Mouse (Mus musculus): Measurements from ENCODE around the gene Tmem204. TPM values are rescaled to one million over a fixed set of nuclear protein-coding genes. Genes with fewer than 3 reads are reported as not detected.

Tmem204 gene
- polyA plus RNA-seq, 1 experiment from 2014 or later, result 9.4 TPM

DNA sequence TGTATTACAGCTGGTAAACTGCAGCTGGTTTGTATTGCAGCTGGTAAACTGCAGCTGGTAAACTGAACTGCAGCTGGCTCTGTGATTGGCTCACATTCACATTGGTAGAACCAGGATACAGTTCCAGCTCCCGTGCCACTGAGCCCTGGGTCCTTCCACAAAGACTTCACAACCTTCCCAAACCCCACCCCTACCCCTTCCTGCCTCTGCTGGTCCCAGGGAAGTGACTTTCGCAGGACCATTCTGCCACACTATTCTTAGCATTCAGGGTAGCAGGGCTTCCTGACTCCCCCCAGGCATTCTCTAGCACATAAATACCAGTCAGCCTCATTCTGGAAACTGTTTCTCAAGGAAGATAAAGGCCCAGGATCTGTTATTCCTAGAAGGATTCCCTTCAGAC is 14.7 kb downstream of the Tmem204 start:
- H3K27me3 ChIP-seq (ENCODE audit: insufficient read depth, low read length), result no peaks in the 10 kb centered on the region
- no peak overlapping the region for H3K4me3 ChIP-seq (ENCODE audit: low read depth, low read length)
- TF ChIP-seq EP300 (IDR thresholded peaks at IDR 0.05; ENCODE audit: low read depth) (no peak), CTCF (IDR thresholded peaks at IDR 0.05; ENCODE audit: low read depth) (no peak)
- no peaks in the 10 kb centered on the region; the same call in 1 of the 2 replicates for H3K36me3 ChIP-seq (replicated peaks; ENCODE audit: insufficient read depth, low read length)
- DNase-seq (no peak), ATAC-seq (0 out of 2 replicates have a peak, but pooled peaks have one; percentile 17)
- no peaks in the 10 kb centered on the region for H3K9me3 ChIP-seq (ENCODE audit: low read length)
- no peak overlapping the region for H3K9ac ChIP-seq (replicated peaks)
- H3K4me1 ChIP-seq (ENCODE audit: insufficient read depth), result peaks cover 28% of the 10 kb centered on the region
- 43% methylated on average over 2 of the region's 2 CpGs for WGBS (ENCODE audit: insufficient replicate concordance)
- H3K4me2 ChIP-seq (ENCODE audit: low read depth, low read length), result no peak overlapping the region
- no peak overlapping the region; the same call in 1 of the 2 replicates for H3K27ac ChIP-seq (ENCODE audit: low read depth)

DNA sequence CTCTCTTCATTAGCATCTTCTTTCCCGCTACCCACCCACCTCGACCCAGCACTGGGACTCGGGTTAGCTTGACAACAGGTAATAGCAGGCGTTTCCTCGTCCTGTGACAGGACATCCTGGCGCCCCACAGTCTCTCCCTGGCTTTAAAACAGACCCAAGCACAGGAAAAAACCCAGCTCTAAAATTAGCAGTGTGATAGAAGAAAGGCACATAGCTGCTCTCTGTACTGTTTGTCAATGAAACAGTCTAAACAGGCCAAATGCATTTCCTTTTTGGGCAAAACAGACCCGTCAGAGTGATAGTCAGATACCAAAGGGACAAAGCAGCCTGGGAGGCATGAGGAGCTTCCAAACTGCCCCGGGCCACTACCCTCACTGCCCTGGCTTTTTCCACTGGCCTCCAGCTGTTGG is 15.9 kb downstream of the Tmem204 start:
- no peak for TF ChIP-seq CTCF (IDR thresholded peaks at IDR 0.05; ENCODE audit: low read depth)
- peak; percentile 67 for TF ChIP-seq EP300 (IDR thresholded peaks at IDR 0.05; ENCODE audit: low read depth)
- H3K4me1 ChIP-seq (ENCODE audit: insufficient read depth), result peaks cover 30% of the 10 kb centered on the region
- WGBS (ENCODE audit: insufficient replicate concordance), result 37% methylated on average over 8 of the region's 8 CpGs
- no peaks in the 10 kb centered on the region for H3K27me3 ChIP-seq (ENCODE audit: insufficient read depth, low read length)
- no peaks in the 10 kb centered on the region; the same call in 1 of the 2 replicates for H3K36me3 ChIP-seq (replicated peaks; ENCODE audit: insufficient read depth, low read length)
- no peak overlapping the region; the same call in none of the 2 replicates for H3K27ac ChIP-seq (ENCODE audit: low read depth)
- H3K9me3 ChIP-seq (ENCODE audit: low read length), result no peaks in the 10 kb centered on the region
- no peak overlapping the region for H3K9ac ChIP-seq (replicated peaks)
- ATAC-seq (0 out of 2 replicates have a peak, but pooled peaks have one; percentile 23), DNase-seq (no peak)
- no peak overlapping the region for H3K4me3 ChIP-seq (ENCODE audit: low read depth, low read length)
- H3K4me2 ChIP-seq (ENCODE audit: low read depth, low read length), result no peak overlapping the region

- Histone ChIP-seq H3K9ac (replicated peaks) (no peak overlapping the region), H3K27ac (ENCODE audit: low read depth) (no peak overlapping the region), H3K36me3 (replicated peaks; ENCODE audit: insufficient read depth, low read length) (no peaks in the 10 kb centered on the region; the same call in 1 of the 2 replicates), H3K27me3 (ENCODE audit: insufficient read depth, low read length) (no peaks in the 10 kb centered on the region), H3K9me3 (ENCODE audit: low read length) (no peaks in the 10 kb centered on the region), H3K4me3 (ENCODE audit: low read depth, low read length) (no peak overlapping the region), H3K4me2 (ENCODE audit: low read depth, low read length) (no peak overlapping the region), H3K4me1 (ENCODE audit: insufficient read depth) (peaks cover 30% of the 10 kb centered on the region)
- TF ChIP-seq CTCF (IDR thresholded peaks at IDR 0.05; ENCODE audit: low read depth) (no peak), EP300 (IDR thresholded peaks at IDR 0.05; ENCODE audit: low read depth) (no peak)
- DNase-seq, result no peak
- ATAC-seq, result no peak
- 90% methylated on average over 7 of the region's 7 CpGs for WGBS (ENCODE audit: insufficient replicate concordance)
These were observed 16.8 kb downstream of the Tmem204 start for GRCm38 (mm10) chr17:25066595-25066994.

GRCm38 (mm10) chr17:25065189-25065588 is 18.2 kb downstream of the Tmem204 start:
- Histone ChIP-seq H3K4me2 (ENCODE audit: low read depth, low read length) (no peak overlapping the region), H3K27ac (ENCODE audit: low read depth) (no peak overlapping the region), H3K9ac (replicated peaks) (no peak overlapping the region), H3K4me1 (ENCODE audit: insufficient read depth) (peaks cover 30% of the 10 kb centered on the region), H3K4me3 (ENCODE audit: low read depth, low read length) (no peak overlapping the region), H3K27me3 (ENCODE audit: insufficient read depth, low read length) (no peaks in the 10 kb centered on the region), H3K36me3 (replicated peaks; ENCODE audit: insufficient read depth, low read length) (no peaks in the 10 kb centered on the region), H3K9me3 (ENCODE audit: low read length) (no peaks in the 10 kb centered on the region)
- ATAC-seq, result no peak
- TF ChIP-seq CTCF (IDR thresholded peaks at IDR 0.05; ENCODE audit: low read depth), result no peak
- no peak for TF ChIP-seq EP300 (IDR thresholded peaks at IDR 0.05; ENCODE audit: low read depth)
- 72% methylated on average over 3 of the region's 3 CpGs for WGBS (ENCODE audit: insufficient replicate concordance)
- DNase-seq, result no peak

GRCm38 (mm10) chr17:25064351-25064750 is 19.0 kb downstream of the Tmem204 start:
- WGBS (ENCODE audit: insufficient replicate concordance), result 61% methylated on average over 9 of the region's 9 CpGs
- Histone ChIP-seq H3K9me3 (ENCODE audit: low read length) (no peaks in the 10 kb centered on the region), H3K4me1 (ENCODE audit: insufficient read depth) (peaks cover 30% of the 10 kb centered on the region), H3K36me3 (replicated peaks; ENCODE audit: insufficient read depth, low read length) (no peaks in the 10 kb centered on the region), H3K27me3 (ENCODE audit: insufficient read depth, low read length) (no peaks in the 10 kb centered on the region), H3K27ac (ENCODE audit: low read depth) (0 out of 2 replicates have a peak overlapping the region, but pooled peaks have one; percentile 3), H3K9ac (replicated peaks) (no peak overlapping the region), H3K4me2 (ENCODE audit: low read depth, low read length) (no peak overlapping the region), H3K4me3 (ENCODE audit: low read depth, low read length) (no peak overlapping the region)
- ATAC-seq (peak; percentile 41; the same call in 1 of the 2 replicates), DNase-seq (no peak)
- TF ChIP-seq EP300 (IDR thresholded peaks at IDR 0.05; ENCODE audit: low read depth) (peak; percentile 9; the same call in 1 of the 2 replicates), CTCF (IDR thresholded peaks at IDR 0.05; ENCODE audit: low read depth) (peak; percentile 13; the same call in 1 of the 2 replicates)

- no peak overlapping the region for H3K4me3 ChIP-seq (ENCODE audit: low read depth, low read length)
- ATAC-seq (peak; percentile 31; the same call in 1 of the 2 replicates), DNase-seq (peak; percentile 52)
- no peaks in the 10 kb centered on the region for H3K36me3 ChIP-seq (replicated peaks; ENCODE audit: insufficient read depth, low read length)
- peaks cover 30% of the 10 kb centered on the region for H3K4me1 ChIP-seq (ENCODE audit: insufficient read depth)
- H3K9me3 ChIP-seq (ENCODE audit: low read length), result no peaks in the 10 kb centered on the region
- H3K9ac ChIP-seq (replicated peaks), result no peak overlapping the region
- H3K27me3 ChIP-seq (ENCODE audit: insufficient read depth, low read length), result no peaks in the 10 kb centered on the region
- WGBS (ENCODE audit: insufficient replicate concordance), result 53% methylated on average over 12 of the region's 12 CpGs
- no peak overlapping the region for H3K27ac ChIP-seq (ENCODE audit: low read depth)
- no peak for TF ChIP-seq CTCF (IDR thresholded peaks at IDR 0.05; ENCODE audit: low read depth)
- no peak for TF ChIP-seq EP300 (IDR thresholded peaks at IDR 0.05; ENCODE audit: low read depth)
- no peak overlapping the region for H3K4me2 ChIP-seq (ENCODE audit: low read depth, low read length)
These were observed 19.5 kb downstream of the Tmem204 start for GRCm38 (mm10) chr17:25063872-25064271.

Data from liver, postnatal 0 days (tissue).